Mouse (Mus musculus): Measurements from ENCODE around the gene Npm1.

Gene Npm1

DNA sequence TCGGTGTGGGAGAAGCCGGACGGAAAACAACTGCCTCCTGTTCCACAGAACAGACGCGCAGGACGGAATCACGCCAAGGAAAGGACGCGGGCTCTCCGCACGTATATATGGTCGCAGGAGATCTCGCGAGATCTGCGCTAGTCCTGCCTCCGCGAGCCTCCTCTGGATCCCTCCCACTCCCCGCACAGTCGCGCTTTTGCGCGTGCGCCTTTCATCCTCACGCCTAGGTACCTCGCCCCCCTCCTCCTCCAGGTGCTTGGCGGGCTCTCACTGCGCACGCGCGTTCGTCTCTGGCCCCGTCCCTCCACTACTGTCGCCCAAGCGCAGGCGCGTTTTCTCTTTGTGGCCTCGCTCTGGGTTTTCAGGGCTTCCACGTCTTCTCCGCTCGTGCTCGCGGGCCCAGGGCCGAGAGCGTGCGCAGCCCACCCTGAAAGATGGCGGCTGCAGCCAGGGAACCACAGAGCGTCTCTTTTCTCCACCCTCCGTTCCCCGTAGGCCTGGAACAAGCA is at the start of gene Npm1:
Gene Npm1, minus strand, starts transcription at position 209 of the 509 bp plus-strand sequence.
- DNase-seq, result peak; percentile 100

DNA sequence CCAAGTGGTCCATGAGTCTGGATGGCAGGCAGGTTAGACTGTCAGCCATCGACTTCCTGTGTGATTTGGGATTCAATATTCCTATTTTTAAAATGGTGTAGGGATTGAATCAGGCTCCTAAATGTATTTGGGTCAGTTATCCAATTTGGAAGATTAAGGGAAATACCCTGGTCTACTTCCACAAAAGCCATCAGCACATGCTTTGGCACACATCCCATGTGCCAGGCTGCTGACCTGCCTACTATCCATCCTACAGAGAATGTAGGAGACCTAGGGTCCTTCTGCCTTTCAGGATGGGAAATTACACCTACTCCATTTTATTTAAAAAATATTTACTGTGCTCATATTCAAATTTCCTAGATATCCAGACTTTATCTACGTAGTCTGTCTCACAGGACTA is 44.4 kb upstream of the Npm1 start:
- DNase-seq, result no peak

DNA sequence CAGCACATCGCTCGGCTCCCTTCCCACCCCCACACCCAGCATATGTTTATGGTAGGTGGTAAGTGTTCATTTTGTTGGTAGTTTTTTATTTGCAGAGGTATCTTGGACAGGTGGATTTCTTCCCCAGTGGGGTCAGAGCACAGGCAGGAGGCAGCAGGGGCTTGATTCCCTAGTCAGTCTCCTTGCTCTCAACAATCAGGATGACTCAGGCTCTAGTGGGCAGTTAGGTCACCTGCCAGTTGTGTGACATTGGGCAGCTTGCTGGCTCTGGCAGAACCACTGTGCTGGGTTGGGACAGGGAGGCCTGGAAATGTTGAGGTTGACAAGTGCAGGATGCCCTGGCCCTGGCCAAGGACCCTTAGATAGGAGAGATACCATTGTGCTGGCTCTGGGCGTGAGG is 42.0 kb upstream of the Npm1 start:
- no peak for DNase-seq

DNA sequence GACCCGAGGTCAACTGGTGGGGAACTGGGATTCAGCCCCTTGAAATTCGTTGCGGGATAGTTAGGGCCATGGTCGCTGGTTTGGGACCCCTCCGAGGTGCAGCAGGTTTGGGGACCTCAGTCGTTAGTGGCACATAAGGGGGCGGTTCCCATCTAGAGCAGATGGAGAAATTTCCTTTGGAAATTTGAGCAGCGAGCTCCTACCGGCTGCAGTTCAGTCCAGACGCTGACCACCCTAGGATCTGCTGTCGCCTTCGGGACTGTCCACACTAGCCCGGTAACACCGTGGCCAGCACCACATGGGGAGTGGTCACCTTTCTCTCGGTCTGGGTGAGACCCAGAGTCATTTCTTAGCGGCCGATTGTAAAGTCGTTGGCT is 41.3 kb upstream of the Npm1 start:
- no peak for DNase-seq

DNA sequence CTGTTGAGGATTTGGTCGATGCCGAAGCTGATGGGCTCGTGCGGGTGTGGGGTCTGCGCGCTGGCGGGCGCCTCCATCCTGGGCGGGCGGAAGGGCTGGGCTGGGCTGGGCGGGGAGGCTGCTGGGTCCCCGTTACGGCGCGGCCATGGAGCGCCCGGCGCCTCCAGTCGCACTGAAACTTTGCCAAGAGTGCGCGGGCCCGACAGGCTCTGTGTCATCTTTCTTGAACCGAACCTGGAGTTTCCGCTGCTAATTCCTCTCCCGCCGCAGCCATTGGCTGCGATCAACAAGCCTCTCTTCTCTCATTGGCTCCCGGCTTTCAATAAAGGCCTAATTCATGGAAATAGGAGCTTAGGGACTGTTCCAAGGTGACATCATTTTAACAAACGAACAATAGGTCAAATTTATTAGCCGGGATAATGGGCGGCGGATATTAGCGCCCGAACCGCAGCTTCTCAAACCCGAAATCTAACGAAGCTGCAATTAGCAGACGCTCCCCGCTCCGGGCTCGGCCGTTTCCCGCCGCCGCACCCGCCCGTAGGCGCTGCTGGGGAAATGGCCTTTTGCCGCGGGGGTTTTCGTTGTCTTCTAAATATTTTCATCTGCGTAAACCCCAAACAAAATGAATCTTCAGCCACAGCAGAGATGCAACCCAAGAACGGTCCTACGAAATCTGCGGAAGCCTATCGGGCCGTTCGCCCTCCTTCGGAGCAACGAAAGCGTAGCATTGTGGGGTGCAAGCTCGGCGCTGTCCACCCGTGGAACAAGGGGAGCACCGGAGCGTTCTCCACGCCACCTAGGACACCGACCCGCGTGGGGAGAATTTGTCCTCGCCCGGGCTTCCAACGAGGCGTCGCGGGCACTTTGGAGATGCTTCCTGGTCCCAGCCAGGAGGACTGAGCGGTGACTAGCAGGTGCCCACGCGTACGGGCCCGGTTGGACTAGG is 40.6 kb upstream of the Npm1 start, which contains the start of gene Tlx3:
Gene Tlx3, minus strand, starts transcription at position 207 of the 946 bp plus-strand sequence.
- no peak for DNase-seq

DNA sequence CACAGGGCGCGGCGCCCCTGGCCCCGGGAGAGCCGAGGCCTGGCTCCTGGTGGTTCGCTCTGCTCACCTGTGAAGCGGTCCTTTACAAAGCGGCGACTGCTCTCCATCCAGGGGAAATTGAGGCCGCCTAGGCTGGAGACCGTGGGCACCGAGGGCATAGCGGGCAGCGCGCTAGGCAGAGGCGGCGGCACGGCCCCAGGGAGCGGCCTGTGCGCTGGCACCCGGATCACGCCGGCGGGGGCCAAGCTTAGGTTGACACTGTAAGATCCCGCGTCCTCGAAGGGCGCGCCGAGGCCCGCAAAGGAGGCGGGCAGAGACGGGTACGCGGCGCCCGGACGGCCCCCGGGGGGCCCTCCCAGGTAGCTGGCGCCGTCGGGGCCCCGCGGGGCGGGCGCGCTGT is 40.0 kb upstream of the Npm1 start:
- no peak for DNase-seq

DNA sequence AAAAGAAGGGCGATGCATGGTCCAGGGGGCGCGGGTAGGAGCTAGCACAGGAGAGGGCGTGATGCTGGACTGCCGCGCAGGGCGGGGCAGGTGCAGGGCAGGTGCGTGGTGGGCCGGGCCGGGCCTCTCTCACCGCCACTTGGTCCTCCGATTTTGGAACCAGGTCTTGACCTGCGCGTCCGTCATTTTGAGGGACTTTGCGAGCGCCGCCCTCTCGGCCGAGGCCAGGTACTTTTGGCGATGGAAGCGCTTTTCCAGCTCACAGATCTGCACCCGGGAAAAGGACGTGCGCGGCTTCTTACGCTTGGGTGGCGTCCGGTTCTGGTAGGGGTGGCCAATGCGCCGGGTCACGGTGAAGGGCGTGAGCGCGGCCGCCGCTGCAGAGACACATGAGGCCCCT is 39.3 kb upstream of the Npm1 start:
- DNase-seq, result no peak

DNA sequence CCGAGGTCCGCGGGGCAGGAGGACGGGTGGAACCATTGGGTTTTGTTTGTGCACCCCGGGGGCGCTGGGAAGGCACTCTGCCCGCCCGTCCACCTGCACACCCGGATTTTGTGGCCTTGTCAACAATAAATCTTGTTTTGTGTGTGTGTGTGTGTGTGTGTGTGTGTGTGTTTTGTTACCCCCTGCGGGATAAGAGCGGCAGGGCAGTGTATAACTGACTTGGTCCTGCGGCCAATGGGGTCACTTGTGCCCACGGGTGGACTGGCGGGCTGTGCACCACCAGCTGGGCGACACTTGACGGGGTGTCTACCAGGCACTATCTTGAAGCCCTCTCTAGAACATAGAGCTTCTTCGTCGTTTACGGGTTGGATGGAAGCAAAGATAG is 38.6 kb upstream of the Npm1 start:
- no peak for DNase-seq

DNA sequence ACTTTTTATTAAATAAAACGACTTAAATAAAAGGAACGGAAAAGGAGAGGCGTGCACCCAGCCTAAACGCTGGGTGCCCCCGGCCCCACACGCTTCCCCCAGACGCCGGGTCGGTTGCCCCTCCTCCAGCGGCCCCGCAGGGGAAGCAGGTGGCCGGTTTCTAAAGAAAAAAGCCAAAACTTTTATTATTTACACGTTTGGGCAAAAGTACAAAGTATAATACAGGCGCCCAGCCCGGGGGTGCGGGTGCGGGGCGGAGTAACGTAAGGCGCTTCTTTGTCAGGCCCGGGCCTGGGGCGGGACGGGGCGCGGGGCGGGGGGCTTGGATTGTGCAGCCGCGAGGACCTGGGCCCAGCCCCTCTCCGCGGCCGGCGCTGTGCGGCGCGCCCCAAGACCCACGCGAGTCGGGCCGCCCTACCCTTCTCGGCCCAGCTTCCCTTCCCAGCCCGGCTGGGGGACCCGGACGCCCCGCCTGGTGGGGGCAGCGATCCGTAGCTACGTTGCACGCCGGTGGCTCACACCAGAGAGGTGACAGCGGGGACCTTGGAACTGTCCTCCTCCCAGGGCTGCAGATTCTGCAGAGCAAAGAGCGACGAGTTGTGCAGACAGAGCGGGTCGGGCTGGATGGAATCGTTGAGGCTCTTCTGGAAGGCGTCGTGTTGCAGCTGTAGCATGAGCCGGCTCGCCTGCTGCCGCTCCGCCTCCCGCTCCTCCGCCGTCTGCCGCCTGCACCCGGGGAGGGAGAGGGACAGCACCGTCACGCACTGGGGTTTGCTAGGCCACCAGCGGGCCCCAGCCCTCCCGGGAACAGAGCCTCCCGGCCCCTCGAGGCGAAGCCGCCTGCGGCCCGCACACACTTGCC is 38.0 kb upstream of the Npm1 start:
- no peak for DNase-seq

DNA sequence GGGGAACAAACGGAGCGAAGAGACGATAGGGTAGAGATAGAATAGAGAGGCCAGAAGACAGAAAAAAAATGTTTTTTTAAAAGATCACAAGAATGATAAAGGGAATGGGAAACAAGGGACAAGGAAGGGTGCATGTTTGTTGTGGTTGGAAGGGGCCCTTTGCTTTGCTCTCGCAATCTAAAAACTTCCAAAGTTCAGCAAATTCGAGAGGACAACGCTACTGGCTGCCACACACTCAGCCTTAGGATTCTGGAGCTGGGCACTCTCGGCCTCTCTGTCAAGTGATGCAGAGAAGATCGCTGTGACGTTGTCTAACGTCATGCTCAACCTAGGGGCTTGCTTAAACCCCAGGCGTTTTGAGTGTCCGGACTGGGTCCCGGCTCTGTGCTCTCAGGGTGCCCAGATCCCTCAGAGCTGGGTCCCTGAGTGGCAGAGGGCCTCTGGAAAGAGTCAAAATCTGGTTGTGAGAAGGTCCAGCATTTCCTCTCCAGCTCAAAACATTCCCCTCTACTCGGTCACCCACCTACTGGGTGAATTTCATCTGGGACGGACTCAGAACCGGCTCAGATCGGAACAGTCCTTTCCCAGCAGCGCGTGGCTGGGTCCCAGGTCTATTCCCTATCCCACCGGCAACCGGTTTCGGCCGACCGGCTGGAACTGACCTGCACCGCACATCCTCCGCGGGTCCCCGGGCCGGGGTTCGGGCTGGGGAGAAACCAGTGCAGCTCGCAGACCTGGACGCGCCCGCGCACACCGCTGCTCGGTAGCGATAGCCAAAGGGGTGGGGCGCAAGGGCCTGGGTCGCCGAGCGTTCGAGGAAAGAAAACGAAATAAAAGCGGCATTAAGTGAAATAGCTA is 37.1 kb upstream of the Npm1 start:
- no peak for DNase-seq

DNA sequence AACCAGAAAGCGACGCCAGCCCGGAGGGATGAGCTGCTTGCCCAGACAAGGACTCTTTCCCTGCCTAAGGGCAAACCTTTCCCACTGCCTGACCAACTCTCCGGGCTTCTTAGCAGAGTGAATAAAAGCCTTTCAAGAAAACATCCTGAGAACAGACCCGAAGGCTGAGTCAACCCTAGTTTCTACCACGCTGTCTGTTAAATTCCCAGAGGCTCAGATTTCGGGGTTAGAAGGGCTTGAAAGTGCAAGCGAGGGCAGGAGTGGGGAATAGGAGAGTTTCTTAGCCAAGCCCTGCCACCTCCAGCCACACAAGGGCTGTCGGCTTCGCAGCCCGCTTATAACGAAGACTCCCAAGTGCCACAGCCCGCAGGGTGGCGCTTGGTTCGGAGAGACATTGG is 36.1 kb upstream of the Npm1 start:
- DNase-seq, result no peak

DNA sequence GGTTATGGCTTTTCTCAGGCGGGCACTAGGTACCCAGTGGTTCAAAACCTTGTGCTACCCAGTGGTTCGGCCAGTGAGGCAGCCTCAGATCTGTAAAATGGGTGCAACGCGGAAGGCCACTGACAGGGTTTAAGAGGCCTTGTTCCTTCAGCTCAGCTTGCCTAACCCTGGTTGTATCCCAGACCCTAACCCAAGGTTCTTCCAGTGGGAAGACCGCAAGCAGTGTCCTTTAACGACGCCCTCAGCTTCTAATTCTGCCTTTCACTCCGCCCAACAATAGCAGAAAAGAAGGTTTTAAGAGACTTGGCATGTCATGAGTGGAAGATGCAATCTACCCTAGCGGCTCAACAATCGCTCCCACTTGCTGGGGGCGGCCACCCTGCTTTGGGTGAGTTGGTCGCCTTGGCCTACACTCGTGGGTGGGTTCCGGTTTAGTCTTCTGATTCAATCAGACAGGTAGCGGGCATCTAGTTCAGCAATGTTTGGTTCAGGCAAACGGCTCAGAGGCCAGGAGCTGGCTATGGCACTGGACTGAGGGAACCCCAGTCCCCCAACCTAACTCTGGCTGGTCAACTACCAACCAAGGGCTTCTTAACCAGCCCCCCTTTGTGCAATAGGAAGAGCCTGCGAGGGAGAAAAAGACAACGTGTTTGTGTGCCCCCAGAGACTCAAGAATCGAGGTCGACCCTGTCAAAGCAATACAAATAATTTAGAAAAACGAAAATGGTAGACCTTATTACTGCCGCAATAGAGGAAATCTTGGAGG is 35.5 kb upstream of the Npm1 start:
- DNase-seq, result no peak

DNA sequence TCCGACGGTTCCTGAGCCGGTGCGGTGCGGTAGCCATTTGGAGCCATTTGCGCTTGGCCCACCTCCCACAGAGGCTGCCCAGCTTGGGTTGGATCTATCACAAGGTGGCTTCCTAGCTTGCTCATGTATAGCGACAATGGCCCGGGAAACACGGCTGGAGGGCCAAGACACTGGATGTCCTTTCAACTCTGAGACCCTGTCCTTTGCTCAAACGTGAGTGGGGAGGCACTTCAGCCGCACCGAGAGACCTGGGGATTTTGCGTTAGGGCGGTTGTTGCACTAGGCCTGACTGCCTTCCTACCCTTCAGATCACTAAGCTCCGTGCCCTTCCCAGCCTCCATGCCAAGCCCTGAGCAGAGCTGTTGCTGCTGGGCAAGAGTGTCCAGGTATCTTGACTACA is 34.7 kb upstream of the Npm1 start:
- no peak for DNase-seq

DNA sequence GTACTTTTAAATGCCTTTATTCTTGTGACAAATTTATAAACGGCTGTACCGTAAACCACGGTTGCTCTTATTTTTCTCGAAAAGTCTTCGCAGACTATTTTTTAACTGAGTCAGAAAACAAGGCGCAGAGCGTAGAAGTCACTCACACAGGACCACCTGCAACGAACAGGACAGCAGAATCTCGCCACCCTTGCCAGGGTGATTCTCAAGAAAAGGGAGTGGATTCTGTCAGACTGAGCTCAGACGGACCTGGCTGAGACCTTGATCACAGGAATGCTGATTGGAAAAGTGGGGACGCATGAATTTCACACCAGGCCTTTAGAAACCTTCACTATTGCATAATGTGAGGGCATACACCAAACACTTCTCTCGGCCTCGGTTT is 34.1 kb upstream of the Npm1 start:
- no peak for DNase-seq

DNA sequence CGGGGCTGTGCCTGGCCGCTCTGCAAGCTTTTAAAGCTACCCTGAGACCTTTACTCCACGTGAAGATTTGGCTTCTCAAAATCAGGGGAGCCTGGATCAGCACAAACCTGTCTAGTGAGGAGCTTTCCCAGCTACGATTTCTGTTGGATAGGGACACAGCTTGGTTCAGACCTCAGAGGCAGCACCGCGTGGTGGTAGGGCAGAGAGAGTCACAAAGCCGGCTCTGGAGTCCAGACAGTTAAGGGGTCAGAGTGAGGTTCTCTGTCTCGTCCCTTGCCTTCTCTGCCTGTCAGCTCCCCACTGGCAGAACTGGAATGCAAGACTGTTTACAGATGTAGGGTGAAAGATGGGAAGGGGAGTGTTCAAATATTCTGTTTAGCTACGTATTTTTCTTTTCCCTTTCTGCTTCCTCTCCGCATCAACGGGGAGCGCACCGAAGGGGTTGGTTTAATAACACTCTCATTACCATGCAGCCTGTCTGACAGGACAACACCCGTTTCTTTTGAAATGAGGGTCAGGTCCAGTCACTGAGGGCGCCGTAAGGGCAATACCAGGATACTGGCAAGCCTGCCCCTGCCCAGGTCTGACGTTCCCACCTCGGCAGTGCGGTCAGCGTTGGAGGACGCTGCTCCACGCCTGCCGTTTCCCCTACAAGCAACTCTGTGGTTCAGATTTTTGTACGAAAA is 33.6 kb upstream of the Npm1 start:
- DNase-seq, result no peak

DNA sequence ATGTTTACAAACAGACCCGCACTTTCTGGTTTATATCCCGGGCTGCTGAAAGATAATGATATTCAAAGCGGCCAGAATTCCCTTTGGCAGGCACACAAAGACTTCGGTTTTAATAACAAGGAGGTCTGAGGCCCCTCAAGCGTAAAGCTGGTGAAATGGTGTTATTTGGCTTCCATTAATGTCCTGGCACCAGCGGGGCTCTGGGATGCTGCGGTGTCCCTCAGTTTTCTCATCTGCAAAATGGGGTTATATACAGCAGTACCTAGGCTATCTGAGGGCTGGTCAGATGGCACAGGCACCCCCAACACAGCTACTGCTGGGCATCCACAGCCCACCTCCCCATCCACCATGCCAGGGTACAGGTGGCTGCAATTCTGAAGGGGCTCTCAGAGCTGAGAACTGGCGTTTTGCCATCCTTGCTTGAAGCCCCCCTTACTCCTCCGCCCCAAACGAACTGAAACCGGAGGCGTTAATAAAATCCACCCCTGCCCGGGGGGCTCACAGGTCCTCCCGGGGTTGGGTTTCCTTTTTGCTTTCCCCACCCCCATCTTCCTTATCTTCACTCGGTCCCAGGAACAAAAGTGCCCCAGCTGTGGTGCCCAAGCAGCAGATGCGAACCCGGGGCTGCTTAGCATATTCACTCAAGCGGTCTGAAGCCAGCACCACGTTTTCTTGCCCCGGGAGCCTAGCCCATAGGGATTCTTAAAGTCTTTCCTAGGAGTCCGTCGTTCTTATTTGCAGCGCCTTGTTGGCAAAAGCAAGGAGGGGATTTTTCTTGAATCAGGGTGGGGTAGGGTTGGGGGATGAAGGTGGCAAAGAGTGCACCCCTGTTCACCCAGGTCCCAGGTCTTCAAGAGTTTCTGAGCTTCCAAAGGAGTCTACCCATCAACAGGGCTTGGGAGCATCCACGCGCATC is 32.8 kb upstream of the Npm1 start:
- no peak for DNase-seq

DNA sequence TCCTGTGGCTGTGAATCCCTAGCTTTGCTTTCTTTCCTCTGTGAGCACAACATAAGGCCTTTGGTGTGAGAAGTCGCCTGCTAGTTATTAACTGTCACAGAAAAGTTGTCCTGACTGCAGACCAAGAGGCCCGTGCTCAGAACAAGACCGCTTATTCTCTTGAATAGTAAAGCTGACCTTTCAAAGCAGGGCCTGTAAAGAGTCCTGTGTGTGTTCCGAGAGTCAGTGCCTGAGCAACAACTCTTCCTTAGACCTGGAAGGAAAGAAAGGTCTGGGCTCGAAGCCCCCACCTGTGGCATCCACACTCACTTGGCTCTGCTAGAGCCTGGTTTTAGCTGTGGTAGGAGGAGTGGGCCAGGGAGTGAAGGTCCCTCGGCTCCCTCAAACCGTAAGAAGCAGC is 32.1 kb upstream of the Npm1 start:
- no peak for DNase-seq

DNA sequence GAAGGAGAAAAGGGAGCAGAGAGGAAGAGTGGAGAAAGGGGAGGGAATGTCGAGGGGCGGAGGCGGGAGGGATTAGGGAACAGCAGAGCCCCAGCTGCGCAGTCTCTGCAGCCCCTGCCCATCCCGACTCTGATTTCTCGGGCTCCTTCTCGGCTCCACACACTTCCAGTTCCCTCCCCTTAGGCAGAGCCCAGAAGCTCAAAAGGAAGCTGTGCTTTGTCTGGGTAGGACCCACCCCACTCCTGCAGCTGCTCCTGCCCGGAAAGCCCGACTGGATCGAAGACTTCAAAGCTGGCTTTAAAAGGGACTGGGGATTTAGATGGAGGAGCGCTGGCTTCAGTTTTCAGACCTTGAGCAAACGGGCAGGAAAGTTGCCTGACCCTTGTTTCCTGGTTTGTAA is 30.7 kb upstream of the Npm1 start:
- no peak for DNase-seq

DNA sequence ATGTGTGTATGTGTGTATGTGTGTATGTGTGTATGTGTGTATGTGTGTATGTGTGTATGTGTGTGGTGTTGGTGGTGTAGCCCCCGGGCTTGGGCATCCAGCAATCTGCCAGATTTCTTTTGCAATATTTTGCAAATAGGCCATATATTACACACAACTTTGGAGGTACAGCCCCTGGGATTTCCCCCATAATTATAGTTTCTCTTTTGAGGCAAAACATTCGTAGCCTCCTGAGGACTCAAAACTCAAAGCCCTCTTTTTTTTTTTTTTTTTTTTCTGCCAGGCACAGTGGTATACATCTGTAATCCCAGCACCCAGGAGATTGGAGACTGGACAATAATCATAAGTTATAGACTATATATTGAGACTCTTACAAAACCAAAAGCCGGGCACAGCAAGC is 18.8 kb upstream of the Npm1 start:
- DNase-seq, result no peak

DNA sequence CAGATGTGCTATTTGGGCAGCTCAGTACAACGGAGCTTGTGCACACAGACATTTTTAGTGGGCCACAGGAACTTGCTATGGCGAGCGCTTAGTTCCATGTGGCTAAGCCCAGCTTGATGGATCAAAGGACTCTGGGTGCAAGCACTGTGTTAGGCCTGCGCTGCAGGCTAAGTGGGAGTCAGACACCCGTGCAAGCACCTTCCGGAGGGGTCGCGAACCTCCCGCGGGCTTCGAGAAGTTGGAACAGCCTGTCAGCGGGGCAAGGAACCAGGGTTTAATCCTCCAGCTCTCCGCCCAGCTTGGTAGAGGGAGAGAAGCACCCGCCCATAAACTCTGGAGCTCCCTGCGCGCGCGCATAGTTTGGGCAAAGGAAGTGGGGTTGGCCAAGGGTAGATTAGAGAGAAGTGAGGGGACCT is 17.7 kb upstream of the Npm1 start:
- no peak for DNase-seq
